Mouse (Mus musculus) myocyte (in vitro differentiated cells): ENCODE measurements at regions not wholly inside any gene's neighbourhood (a gene's known extent, or its start where the extent isn't known, plus 50 kb on each side); places are given as distances from the start of the nearest gene placed in this dataset.

Experiments
- H3K27me3 ChIP-seq: one replicate; pipeline ENCODE4 v1.6.1; 2011; ENCODE audit not compliant: control insufficient read depth, insufficient read depth, insufficient read length
- H3K36me3 ChIP-seq: one replicate; pipeline ENCODE4 v1.6.1; 2011; ENCODE audit not compliant: control insufficient read depth, insufficient read depth
- H3K4me2 ChIP-seq: one replicate; pipeline ENCODE4 v1.6.1; 2011; ENCODE audit warnings: low read depth, control low read depth
- H3K4me3 ChIP-seq: one replicate; pipeline ENCODE4 v1.5.1; 2011; ENCODE audit warnings: mild to moderate bottlenecking, control low read depth, moderate library complexity
- H3K79me2 ChIP-seq: one replicate; pipeline ENCODE4 v1.6.1; 2011; ENCODE audit not compliant: control insufficient read depth, insufficient read depth
- H3ac ChIP-seq: one replicate; pipeline ENCODE4 v1.6.1; 2011; ENCODE audit not compliant: control insufficient read depth, insufficient read length
- CEBPB ChIP-seq: IDR thresholded peaks from 2 replicates; pipeline ENCODE4 v1.6.1; 2011; ENCODE audit warnings: mild to moderate bottlenecking, moderate library complexity; ENCODE audit not compliant: poor library complexity, insufficient read depth, severe bottlenecking
- E2F4 ChIP-seq: IDR thresholded peaks from one replicate; pipeline ENCODE4 v1.6.1; 2011; ENCODE audit warnings: mild to moderate bottlenecking, control low read depth, moderate library complexity; ENCODE audit not compliant: insufficient read depth
- MAX ChIP-seq: IDR thresholded peaks from one replicate; pipeline ENCODE4 v1.6.1; 2011; ENCODE audit warnings: low read depth, mild to moderate bottlenecking, control low read depth
- MYOD1 ChIP-seq, 3 experiments: IDR thresholded peaks; one replicate each; pipeline ENCODE4 v1.6.1; 2011; ENCODE audit warnings: control low read depth in 2 of 3, low read depth in 2 of 3, mild to moderate bottlenecking in 2 of 3, moderate library complexity in 1 of 3; ENCODE audit not compliant: insufficient read length in 2 of 3, control insufficient read depth in 1 of 3
- MYOG ChIP-seq, 3 experiments: IDR thresholded peaks; one replicate each; pipeline ENCODE4 v1.6.1; 2011; ENCODE audit warnings: control low read depth in 2 of 3, low read depth in 2 of 3, mild to moderate bottlenecking in 2 of 3; ENCODE audit not compliant: insufficient read length in 2 of 3, control insufficient read depth in 1 of 3, insufficient read depth in 1 of 3
- POLR2A ChIP-seq: IDR thresholded peaks from one replicate; pipeline ENCODE4 v1.6.1; 2011; ENCODE audit warnings: low read depth, mild to moderate bottlenecking, control low read depth, moderate library complexity; ENCODE audit not compliant: insufficient read length
- POLR2AphosphoS2 ChIP-seq: IDR thresholded peaks from one replicate; pipeline ENCODE4 v1.6.1; 2011; ENCODE audit warnings: low read depth, control low read depth; ENCODE audit not compliant: insufficient read length
- REST ChIP-seq: IDR thresholded peaks from one replicate; pipeline ENCODE4 v1.6.1; 2011; ENCODE audit warnings: mild to moderate bottlenecking, control low read depth, moderate library complexity; ENCODE audit not compliant: insufficient read depth, insufficient read length
- SRF ChIP-seq: IDR thresholded peaks from one replicate; pipeline ENCODE4 v1.6.1; 2011; ENCODE audit warnings: low read depth; ENCODE audit not compliant: control insufficient read depth, insufficient read length
- TCF12 ChIP-seq: IDR thresholded peaks from one replicate; pipeline ENCODE4 v1.6.1; 2011; ENCODE audit warnings: mild to moderate bottlenecking, control low read depth; ENCODE audit not compliant: poor library complexity, insufficient read depth, severe bottlenecking
- TCF3 ChIP-seq: IDR thresholded peaks from one replicate; pipeline ENCODE4 v1.6.1; 2011; ENCODE audit warnings: low read depth, control low read depth; ENCODE audit not compliant: insufficient read length
- USF1 ChIP-seq: IDR thresholded peaks from one replicate; pipeline ENCODE4 v1.6.1; 2011; ENCODE audit warnings: low read depth, mild to moderate bottlenecking, control low read depth, moderate library complexity

- Histone ChIP-seq H3K36me3 (no peaks in the 10 kb centered on the region), H3K4me3 (no peak overlapping the region), H3K79me2 (no peaks in the 10 kb centered on the region), H3K27me3 (no peaks in the 10 kb centered on the region), H3ac (no peak overlapping the region), H3K4me2 (no peak overlapping the region)
- TF ChIP-seq TCF3 (no peak), TCF12 (no peak), E2F4 (no peak), CEBPB (no peak), MYOD1 (IDR thresholded peaks at IDR 0.05; ENCODE audit: control insufficient read depth in 1 of 3, insufficient read length in 2 of 3, low read depth in 2 of 3) (no peak), POLR2AphosphoS2 (no peak), MAX (no peak), SRF (no peak), MYOG (IDR thresholded peaks at IDR 0.05; ENCODE audit: control insufficient read depth in 1 of 3, insufficient read depth in 1 of 3, insufficient read length in 2 of 3, low read depth in 2 of 3) (no peak), USF1 (no peak), POLR2A (no peak), REST (no peak)
These were observed 199.4 kb downstream of the Antxr2 start for GRCm38 (mm10) chr5:97831421-97831820.

GRCm38 (mm10) chr5:97817485-97817884, 213.4 kb downstream of the Antxr2 start:
- Histone ChIP-seq H3ac (no peak overlapping the region), H3K79me2 (no peaks in the 10 kb centered on the region), H3K36me3 (no peaks in the 10 kb centered on the region), H3K4me3 (no peak overlapping the region), H3K4me2 (no peak overlapping the region), H3K27me3 (no peaks in the 10 kb centered on the region)
- TF ChIP-seq POLR2AphosphoS2 (no peak), USF1 (no peak), MAX (no peak), MYOG (IDR thresholded peaks at IDR 0.05; ENCODE audit: control insufficient read depth in 1 of 3, insufficient read depth in 1 of 3, insufficient read length in 2 of 3, low read depth in 2 of 3) (no peak), CEBPB (no peak)

- no peak for TF ChIP-seq CEBPB
- no peak for TF ChIP-seq MYOD1 (IDR thresholded peaks at IDR 0.05; ENCODE audit: control insufficient read depth in 1 of 3, insufficient read length in 2 of 3, low read depth in 2 of 3)
- no peak for TF ChIP-seq MYOG (IDR thresholded peaks at IDR 0.05; ENCODE audit: control insufficient read depth in 1 of 3, insufficient read depth in 1 of 3, insufficient read length in 2 of 3, low read depth in 2 of 3)
- H3K4me3 ChIP-seq, result no peak overlapping the region
- H3K36me3 ChIP-seq, result no peaks in the 10 kb centered on the region
- no peaks in the 10 kb centered on the region for H3K79me2 ChIP-seq
- no peaks in the 10 kb centered on the region for H3K27me3 ChIP-seq
- H3K4me2 ChIP-seq, result no peak overlapping the region
- no peak overlapping the region for H3ac ChIP-seq
These were observed 215.5 kb downstream of the Antxr2 start for GRCm38 (mm10) chr5:97815357-97815756.

GRCm38 (mm10) chr5:97814700-97815099, 216.1 kb downstream of the Antxr2 start:
- TF ChIP-seq REST (no peak), MAX (no peak), TCF3 (no peak), CEBPB (no peak), MYOG (IDR thresholded peaks at IDR 0.05; ENCODE audit: control insufficient read depth in 1 of 3, insufficient read depth in 1 of 3, insufficient read length in 2 of 3, low read depth in 2 of 3) (no peak), E2F4 (no peak), POLR2AphosphoS2 (no peak), MYOD1 (IDR thresholded peaks at IDR 0.05; ENCODE audit: control insufficient read depth in 1 of 3, insufficient read length in 2 of 3, low read depth in 2 of 3) (no peak), USF1 (no peak), SRF (no peak), TCF12 (no peak)

GRCm38 (mm10) chr5:97812611-97813350, 218.1 kb downstream of the Antxr2 start:
- Histone ChIP-seq H3ac (no peak overlapping the region), H3K4me2 (no peak overlapping the region), H3K27me3 (no peaks in the 10 kb centered on the region), H3K36me3 (no peaks in the 10 kb centered on the region), H3K4me3 (no peak overlapping the region), H3K79me2 (no peaks in the 10 kb centered on the region)
- TF ChIP-seq USF1, result no peak
- no peak for TF ChIP-seq TCF3
- no peak for TF ChIP-seq MYOD1 (IDR thresholded peaks at IDR 0.05; ENCODE audit: control insufficient read depth in 1 of 3, insufficient read length in 2 of 3, low read depth in 2 of 3)
- no peak for TF ChIP-seq POLR2A

More at GRCm38 (mm10) chr5:97814700-97815099, 216.1 kb downstream of the Antxr2 start:
- H3K79me2 ChIP-seq, result no peaks in the 10 kb centered on the region
- no peaks in the 10 kb centered on the region for H3K36me3 ChIP-seq
- no peak overlapping the region for H3K4me2 ChIP-seq
- no peak overlapping the region for H3K4me3 ChIP-seq
- no peaks in the 10 kb centered on the region for H3K27me3 ChIP-seq
- no peak overlapping the region for H3ac ChIP-seq
